Mouse (Mus musculus): ENCODE data around the gene Msh5.

- TF ChIP-seq MAFK (IDR thresholded peaks at IDR 0.05; ENCODE audit: insufficient read depth, low read depth, low read length) = no peak
- no peak for TF ChIP-seq ZC3H11A (IDR thresholded peaks at IDR 0.05; ENCODE audit: borderline replicate concordance, low read depth, low read length)
- no peak for TF ChIP-seq HCFC1 (IDR thresholded peaks at IDR 0.05; ENCODE audit: borderline replicate concordance, insufficient read depth, low read length)
- no peak for TF ChIP-seq CHD2 (IDR thresholded peaks at IDR 0.05; ENCODE audit: low read depth, low read length)
- TF ChIP-seq ZNF384 (IDR thresholded peaks at IDR 0.05; ENCODE audit: low read depth, low read length) = no peak
Measured at GRCm38 (mm10) chr17:35027277-35028068, 19.1 kb downstream of the Msh5 start, which contains the start of gene Sapcd1.
